Mouse (Mus musculus): ENCODE data around the gene Ptgdr.
A peak's percentile ranks its signal among the peaks of the same experiment; 100 is the strongest.
"Not testable (repeated sequence)": the region's sequence is repeated elsewhere in the genome, so short reads cannot be mapped to it uniquely, and the experiment has no call there.

Ptgdr gene

DNA sequence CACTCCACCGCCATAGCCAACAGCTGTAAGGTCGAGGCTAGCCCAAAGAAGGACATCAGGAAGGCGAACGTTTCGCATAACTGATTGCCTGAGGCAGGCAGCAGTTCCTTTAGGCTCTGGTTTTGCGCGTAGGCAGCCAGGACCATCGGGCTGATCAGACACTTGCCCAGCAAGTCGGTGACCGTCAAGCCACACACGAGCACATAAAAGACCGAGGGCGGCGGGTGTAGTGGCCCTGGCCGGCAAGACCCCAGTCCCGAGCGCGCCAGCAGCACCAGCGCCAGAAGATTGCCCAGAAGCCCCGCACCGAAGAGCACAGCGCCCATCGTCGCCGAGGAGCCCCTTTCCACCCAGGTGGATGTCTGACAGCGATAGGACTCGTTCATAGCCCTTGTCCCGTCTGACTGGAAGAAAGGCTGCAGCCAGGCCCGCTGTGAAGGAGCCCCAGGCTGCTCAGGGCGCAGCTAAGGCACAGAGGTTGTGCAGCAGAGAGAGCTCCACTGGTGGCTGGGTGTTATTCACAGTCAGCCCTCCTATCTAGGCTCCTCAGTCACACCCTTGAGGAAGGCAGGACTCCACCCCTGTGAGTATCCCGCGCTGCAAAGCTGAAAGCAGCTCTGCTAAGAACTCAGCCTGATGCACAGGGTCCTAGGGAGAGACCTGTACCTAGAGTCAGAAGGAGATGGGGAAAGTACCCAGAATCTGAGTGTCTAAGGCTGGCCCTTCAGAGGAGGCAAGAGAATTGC is at the start of gene Ptgdr:
Ptgdr (minus strand) TSS at position 508 of the 746 bp plus-strand sequence.
- DNase-seq (ENCODE audit: low read depth, low spot score) = peak; percentile 59

DNA sequence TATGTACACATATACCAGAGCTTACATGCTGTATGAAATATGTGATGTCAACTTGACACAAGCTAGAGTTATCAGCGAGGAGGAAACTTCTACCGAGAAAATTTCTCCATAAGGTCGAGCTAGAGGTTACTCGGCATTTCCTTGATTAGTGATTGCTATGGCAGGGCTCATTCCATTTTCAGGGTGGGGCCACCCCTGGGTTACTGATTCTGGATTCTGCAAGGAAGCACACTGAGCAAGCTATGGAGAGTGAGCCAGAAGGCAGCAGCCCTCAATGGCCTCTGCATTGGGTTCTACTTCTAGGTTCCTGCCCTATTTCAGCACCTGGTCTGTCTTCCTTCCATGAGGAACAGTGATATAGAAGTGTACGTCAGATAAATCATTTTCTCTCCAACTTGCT is 48.6 kb upstream of the Ptgdr start:
- DNase-seq (ENCODE audit: low read depth, low spot score) = no peak

DNA sequence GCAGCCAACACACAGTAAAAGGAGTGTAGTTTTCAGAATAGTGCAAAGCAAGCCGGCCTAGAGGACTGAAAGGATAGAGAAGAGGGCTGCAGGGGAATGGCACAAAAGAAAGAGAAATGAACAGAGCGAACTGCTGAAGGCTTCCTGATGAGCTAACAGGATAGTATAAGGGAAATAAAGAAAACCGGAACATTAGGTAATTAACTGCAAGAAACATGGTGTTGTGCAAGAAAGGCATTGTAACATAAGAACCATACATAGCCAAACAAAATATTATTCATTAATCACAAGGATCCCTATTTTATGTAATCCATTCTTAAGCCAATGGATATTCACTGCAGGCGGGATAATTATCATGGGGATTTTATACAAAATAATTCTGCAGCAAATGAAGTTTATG is 45.0 kb upstream of the Ptgdr start:
- no peak for DNase-seq (ENCODE audit: low read depth, low spot score)

DNA sequence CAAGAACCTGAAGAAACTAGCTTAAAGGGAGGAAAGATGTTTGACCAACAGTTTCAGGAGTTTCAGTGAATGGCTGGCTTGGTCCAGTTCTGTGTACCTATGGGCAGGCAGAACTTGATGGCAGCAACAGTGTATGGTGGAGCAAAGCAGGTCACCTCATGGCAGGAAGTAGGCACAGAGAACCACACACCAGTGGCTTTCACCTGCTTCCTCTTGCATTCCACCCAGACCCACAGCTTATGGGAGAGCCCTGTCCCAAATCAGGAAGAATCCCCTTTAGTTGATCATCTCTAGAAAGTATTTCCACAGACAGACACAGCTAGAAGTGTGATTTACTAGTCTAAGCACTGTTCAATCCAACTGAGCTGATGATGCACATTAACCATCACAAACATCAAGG is 42.6 kb upstream of the Ptgdr start:
- not testable (repeated sequence) for DNase-seq (ENCODE audit: low read depth, low spot score)

DNA sequence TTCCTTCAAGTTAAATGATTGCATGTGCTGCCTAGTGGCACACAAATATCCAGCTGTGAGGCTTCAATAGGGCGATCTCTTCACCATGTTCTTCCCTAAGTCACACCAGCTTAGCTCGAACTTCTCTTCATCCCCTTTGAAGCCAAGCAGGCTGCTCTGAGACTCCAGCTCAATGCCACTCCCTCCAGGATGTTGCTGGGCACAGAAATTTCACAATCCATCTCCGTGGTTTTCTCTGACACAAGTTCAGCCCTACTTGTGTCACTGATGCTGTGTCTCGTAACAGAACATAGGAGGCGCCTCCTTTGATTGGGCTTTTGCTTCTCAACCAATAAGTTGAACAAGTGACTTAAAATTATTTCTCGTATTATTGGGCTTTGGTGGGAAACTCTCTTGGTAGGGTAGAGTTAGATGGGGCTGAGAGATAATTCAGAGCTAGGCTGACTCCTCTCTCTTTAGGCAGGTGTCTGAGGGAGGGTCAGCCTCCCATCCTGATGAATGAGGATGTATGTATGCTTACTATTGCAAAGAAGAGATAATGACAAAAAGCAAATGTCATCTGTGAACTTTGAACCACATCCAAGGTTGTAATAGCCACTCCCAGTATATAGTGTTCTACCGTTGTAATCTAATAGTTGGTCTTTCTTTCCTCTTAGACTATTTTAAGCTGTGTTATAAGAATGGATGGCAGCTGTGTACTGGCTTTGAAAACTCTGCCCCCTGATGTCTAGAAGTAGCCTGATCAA is 32.4 kb upstream of the Ptgdr start:
- DNase-seq (ENCODE audit: low read depth, low spot score) = no peak

- DNase-seq (ENCODE audit: low read depth, low spot score) = no peak
Observed at GRCm38 (mm10) chr14:44869686-44870085, 10.5 kb upstream of the Ptgdr start.

- DNase-seq (ENCODE audit: low read depth, low spot score) = no peak
Observed at GRCm38 (mm10) chr14:44865661-44866060, 6.5 kb upstream of the Ptgdr start.

DNA sequence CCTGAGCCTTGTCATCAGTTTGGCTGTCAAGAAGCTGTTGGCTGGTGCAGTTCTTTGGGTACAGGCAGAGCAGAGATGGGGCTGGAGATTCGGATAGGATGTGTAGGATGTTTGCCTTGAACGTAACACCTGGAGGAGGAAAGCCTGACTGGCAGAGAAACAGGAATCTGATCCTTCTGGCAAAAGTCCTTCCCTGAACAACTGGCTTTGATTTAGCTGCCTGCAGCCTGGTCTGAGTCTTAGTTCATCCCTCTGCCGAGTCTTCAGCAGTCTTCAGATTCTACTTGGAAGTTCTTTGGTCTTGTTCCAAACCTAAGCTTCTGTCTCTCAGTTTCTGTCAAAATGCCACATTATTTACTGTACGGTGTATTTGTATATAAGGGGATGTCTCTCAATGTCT is 3.9 kb upstream of the Ptgdr start:
- DNase-seq (ENCODE audit: low read depth, low spot score) = no peak

DNA sequence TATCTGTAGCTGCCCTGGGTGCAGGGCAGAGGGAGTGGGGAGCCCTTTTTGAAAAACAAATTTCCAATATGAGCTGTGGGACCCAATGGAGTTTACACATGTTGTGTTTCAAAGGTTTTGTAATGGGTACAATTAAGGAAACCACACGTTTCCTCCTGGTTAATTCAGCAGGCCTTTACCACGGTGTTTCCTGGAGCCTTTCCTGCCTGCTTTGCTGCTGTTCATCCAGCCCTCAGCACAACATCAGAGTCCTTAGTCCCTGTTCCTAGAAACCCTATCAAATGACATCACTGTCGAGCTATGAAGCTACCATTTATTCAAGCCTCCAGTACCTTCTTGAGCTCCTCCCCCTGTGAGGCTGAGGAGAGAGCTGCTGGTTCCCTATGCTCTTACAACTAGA is 2.0 kb upstream of the Ptgdr start:
- no peak for DNase-seq (ENCODE audit: low read depth, low spot score)

DNA sequence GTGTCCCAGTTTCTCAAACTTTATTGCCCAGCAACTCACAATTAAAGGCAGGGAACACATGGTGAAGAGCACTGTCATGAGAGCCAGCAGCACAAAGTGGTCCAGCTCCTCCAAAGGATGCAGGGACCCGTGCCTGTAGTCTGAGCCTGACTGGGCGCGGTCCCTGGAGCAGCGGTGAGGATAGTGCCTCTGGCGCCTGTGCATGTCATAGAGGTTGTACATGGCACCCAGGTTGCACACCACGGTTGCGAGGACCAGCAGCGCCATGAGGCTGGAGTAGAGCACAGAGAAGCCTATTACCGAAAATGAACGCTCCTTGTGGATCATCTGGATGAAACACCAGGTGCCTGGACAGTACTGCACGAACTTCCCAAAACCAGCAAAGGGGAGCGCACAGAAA is 803 bp downstream of the Ptgdr start:
- DNase-seq (ENCODE audit: low read depth, low spot score) = peak; percentile 38

GRCm38 (mm10) chr14:44850637-44851036 is 8.5 kb downstream of the Ptgdr start:
- DNase-seq (ENCODE audit: low read depth, low spot score) = peak; percentile 54

GRCm38 (mm10) chr14:44847740-44848139 is 11.4 kb downstream of the Ptgdr start:
- no peak for DNase-seq (ENCODE audit: low read depth, low spot score)

DNA sequence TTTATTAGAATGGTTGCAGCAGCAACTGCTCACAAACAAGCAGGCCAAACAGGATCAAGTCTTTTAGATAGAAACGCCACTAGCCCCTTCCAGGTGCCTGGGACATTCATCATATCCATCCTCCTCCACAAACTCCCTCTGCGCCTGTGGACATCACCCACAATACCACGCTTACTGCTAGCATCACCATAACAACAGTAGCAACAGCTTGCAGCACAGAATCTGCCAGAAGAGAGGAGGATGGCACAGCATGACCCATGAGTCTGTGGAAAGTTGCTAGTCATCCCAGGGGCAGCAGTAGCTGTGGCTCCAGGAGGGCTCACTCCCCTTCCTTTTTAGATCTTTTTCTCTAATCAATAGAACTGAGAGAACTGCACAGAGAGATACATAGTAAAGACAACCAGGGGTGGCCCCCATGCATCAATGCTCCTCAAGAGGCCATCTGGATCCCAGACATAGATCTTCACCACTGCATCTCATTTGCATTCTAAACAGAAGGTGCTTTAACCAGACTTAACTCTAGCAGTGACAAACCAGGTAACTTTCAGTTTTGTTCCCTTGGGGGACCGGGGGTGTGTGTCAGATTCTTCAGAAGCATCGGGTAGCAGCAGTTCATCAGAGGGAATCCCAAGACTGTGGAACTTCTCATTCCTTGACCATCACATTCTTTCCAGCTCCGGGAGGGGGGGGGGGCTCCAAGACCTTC is 12.5 kb downstream of the Ptgdr start:
- DNase-seq (ENCODE audit: low read depth, low spot score) = no peak

DNA sequence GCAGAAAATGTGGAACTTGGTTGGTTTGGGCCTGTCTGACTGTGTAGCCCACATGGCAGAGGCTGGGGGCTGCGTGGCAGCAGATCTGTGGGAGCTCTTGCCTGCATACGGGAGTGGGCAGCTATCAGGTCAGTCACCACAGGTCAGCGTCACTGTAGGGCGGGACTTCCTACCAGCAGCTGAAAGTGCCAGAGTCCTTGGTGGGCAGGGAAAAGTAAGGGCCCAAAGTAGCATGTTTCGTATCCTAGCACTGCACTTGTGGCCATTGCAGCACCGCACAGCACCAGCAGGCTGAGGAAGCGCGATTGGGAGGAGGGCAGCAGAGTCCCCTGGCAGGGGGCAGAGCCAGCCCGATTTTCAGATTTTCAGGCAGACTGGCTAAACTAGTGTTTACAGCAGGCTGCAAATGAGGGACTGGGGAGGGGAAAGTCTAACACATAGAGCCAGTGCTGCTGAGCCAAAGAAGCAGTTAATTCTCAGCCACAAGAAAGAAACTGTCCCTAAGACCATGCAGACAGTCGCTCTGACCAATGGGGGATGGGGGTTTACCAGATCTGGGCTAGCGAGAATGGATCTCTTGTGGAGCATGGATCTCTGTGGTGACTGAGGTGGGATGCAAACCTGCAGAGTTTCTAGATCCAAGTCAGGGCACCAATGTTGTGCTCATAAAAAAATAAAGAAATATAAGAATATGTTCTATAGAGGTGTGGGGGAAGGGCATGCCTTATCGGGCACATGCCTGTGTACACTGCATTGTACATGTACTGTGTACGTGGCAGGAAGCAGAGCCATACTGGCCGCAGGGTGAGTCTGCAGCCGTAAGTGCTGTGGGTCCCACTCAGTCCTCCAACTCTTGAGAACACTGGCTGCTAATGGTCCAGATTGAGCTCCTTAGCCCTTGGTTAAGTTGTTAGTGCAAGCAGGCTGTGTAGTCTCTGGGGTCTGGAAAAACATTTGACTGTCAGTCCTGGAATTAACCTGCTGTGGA is 15.1 kb downstream of the Ptgdr start:
- peak; percentile 45 for DNase-seq (ENCODE audit: low read depth, low spot score)

GRCm38 (mm10) chr14:44838685-44839084 is 20.5 kb downstream of the Ptgdr start:
- DNase-seq (ENCODE audit: low read depth, low spot score) = peak; percentile 77

GRCm38 (mm10) chr14:44835132-44835531 is 24.0 kb downstream of the Ptgdr start:
- DNase-seq (ENCODE audit: low read depth, low spot score) = no peak

DNA sequence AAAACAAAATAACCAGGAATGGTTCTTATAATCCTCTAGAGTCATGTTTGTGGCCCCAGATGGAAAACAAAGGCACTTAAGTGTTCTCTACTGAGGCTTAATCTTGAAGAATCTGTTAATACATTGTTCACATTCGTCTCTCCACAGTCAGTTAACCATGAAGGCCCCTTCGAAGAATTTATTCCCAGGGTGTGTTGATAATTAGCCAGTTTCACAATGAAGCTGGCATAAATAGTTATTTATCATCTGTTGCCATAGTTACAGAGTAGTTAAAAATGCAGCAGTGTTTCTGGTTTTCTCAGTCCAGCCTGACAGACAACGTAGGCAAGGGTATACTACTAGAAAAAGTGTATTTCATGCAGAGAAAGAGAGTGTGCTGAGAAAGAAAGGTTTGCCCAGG is 25.0 kb downstream of the Ptgdr start:
- not testable (repeated sequence) for DNase-seq (ENCODE audit: low read depth, low spot score)

GRCm38 (mm10) chr14:44833096-44833495 is 26.1 kb downstream of the Ptgdr start:
- peak; percentile 32 for DNase-seq (ENCODE audit: low read depth, low spot score)

GRCm38 (mm10) chr14:44827736-44828135 is 31.4 kb downstream of the Ptgdr start:
- no peak for DNase-seq (ENCODE audit: low read depth, low spot score)

DNA sequence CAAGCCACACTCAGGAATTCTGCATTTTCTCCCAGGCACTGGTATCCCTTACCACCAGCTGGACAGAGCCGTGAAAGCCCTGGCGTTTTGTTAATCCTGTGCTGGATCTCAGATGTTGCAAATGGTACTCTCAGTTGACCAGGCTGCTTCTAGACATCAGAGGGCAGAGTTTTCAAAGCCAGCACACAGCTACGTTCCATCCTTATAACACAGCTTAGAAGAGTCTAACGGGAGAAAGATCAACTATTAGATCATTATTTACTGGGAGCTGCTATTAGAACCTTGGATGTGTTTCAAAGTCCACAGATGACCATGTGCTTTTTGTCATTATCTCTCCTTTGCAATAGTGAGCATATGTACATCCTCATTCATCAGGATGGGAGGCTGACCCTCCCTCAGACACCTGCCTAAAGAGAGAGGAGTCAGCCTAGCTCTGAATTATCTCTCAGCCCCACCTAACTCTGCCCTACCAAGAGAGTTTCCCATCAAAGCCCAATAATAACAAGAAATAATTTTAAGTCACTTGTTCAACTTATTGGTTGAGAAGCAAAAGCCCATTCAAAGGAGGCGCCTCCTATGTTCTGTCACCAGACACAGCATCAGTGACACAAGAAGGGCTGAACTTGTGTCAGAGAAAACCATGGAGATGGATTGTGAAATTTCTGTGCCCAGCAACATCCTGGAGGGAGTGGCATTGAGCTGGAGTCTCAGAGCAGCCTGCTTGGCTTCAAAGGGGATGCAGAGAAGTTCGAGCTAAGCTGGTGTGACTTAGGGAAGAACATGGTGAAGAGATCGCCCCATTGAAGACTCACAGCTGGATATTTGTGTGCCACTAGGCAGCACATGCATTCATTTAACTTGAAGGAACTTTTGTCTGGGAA is 37.8 kb downstream of the Ptgdr start:
- no peak for DNase-seq (ENCODE audit: low read depth, low spot score)

Data from ZHBTc4 (cell line).